Mouse (Mus musculus): ENCODE measurements around the gene Trmt61a. TPM values are rescaled to one million over a fixed set of nuclear protein-coding genes. Genes with fewer than 3 reads are reported as not detected.
A peak's percentile ranks its signal among the peaks of the same experiment; 100 is the strongest.

The Trmt61a gene
- polyA plus RNA-seq, 1 experiment from 2014 or later, result 8.5 TPM

GRCm38 (mm10) chr12:111691346-111691872 is 13.5 kb downstream of the Trmt61a start:
- Histone ChIP-seq H3K27me3 (ENCODE audit: control insufficient read depth, insufficient read depth, low read length) (no peaks in the 10 kb centered on the region), H3K36me3 (ENCODE audit: control insufficient read depth, insufficient read depth, low read length) (no peaks in the 10 kb centered on the region), H3K4me3 (ENCODE audit: low read depth, low read length) (no peak overlapping the region), H3K4me2 (replicated peaks; ENCODE audit: low read depth) (no peak overlapping the region), H3K27ac (replicated peaks) (peak overlapping the region; percentile 49; the same call in 1 of the 2 replicates), H3K9ac (ENCODE audit: low read length) (no peak overlapping the region), H3K9me3 (ENCODE audit: control insufficient read depth, low read length) (no peaks in the 10 kb centered on the region), H3K4me1 (replicated peaks; ENCODE audit: control insufficient read depth, insufficient read depth) (peaks cover 19% of the 10 kb centered on the region)
- ATAC-seq (ENCODE audit: low FRiP score, low TSS enrichment), result no peak
- DNase-seq (ENCODE audit: low spot score), result no peak
- WGBS, result 19% methylated on average over 5 of the region's 5 CpGs
- TF ChIP-seq CTCF (IDR thresholded peaks at IDR 0.05; ENCODE audit: low read depth) (no peak), EP300 (optimal IDR thresholded peaks at IDR 0.05) (no peak)

GRCm38 (mm10) chr12:111692899-111693298 is 15.0 kb downstream of the Trmt61a start:
- WGBS, result 95% methylated on average over 5 of the region's 5 CpGs
- no peak for TF ChIP-seq EP300 (optimal IDR thresholded peaks at IDR 0.05)
- TF ChIP-seq CTCF (IDR thresholded peaks at IDR 0.05; ENCODE audit: low read depth), result no peak
- Histone ChIP-seq H3K4me1 (replicated peaks; ENCODE audit: control insufficient read depth, insufficient read depth) (peaks cover 11% of the 10 kb centered on the region), H3K27ac (replicated peaks) (no peak overlapping the region), H3K36me3 (ENCODE audit: control insufficient read depth, insufficient read depth, low read length) (no peaks in the 10 kb centered on the region), H3K4me3 (ENCODE audit: low read depth, low read length) (no peak overlapping the region), H3K27me3 (ENCODE audit: control insufficient read depth, insufficient read depth, low read length) (no peaks in the 10 kb centered on the region), H3K4me2 (replicated peaks; ENCODE audit: low read depth) (no peak overlapping the region), H3K9ac (ENCODE audit: low read length) (no peak overlapping the region), H3K9me3 (ENCODE audit: control insufficient read depth, low read length) (no peaks in the 10 kb centered on the region)
- DNase-seq (ENCODE audit: low spot score) (no peak), ATAC-seq (ENCODE audit: low FRiP score, low TSS enrichment) (no peak)

DNA sequence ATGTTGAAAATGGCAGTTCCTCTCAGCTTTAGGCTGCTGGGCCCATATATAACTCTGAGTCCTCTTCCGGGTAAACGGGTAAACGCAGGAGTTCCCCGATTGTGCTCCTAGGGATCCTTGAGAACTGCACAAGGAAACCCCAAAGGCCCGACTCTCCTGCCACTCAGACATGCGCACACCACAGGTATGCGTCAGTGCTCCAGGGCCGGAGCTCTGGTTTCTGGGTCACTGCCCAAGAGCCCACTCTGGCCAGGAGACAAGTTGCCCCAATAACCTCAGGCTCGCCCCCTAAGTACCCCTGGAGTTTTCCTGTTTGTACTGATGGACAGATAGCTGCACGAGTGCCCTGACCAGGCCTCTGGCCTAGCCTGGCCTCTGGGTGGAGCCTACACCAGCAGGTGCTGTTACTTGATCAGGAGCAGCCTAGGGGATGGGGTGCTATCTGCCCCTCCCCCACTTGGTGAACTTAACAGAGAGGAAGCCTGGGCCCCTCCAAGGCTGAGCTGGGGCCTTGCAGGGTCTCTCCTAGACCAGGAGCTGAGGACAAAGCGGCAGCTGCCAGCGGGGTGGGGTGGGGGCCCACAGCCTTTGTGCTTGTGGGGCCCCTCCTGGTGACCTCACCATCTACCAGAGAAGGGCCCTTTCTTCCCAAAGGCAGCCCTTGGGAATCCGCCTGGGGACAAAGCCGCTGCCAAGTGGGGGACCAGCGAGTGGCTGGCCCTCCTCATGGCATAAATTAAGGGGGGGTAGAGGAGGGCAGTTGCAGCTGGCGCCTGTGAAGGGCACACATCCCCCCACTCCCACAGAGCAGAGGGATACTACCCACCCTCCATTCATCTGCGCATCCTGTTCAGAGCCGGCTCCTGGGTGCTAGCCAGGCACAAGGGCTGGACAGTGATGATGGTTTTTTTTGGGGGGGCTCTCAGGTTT is 15.7 kb downstream of the Trmt61a start:
- WGBS, result 54% methylated on average over 18 of the region's 18 CpGs
- no peak for TF ChIP-seq CTCF (IDR thresholded peaks at IDR 0.05; ENCODE audit: low read depth)
- TF ChIP-seq EP300 (optimal IDR thresholded peaks at IDR 0.05), result no peak
- H3K4me1 ChIP-seq (replicated peaks; ENCODE audit: control insufficient read depth, insufficient read depth), result peaks cover 7% of the 10 kb centered on the region
- no peak overlapping the region for H3K4me3 ChIP-seq (ENCODE audit: low read depth, low read length)
- peak overlapping the region; percentile 27; the same call in 1 of the 2 replicates for H3K9ac ChIP-seq (ENCODE audit: low read length)
- DNase-seq (ENCODE audit: low spot score) (no peak), ATAC-seq (ENCODE audit: low FRiP score, low TSS enrichment) (no peak)
- H3K27me3 ChIP-seq (ENCODE audit: control insufficient read depth, insufficient read depth, low read length), result no peaks in the 10 kb centered on the region
- peak overlapping the region; percentile 78 for H3K27ac ChIP-seq (replicated peaks)
- no peaks in the 10 kb centered on the region for H3K36me3 ChIP-seq (ENCODE audit: control insufficient read depth, insufficient read depth, low read length)
- 0 out of 2 replicates have a peak overlapping the region, but pooled peaks have one; percentile 5 for H3K4me2 ChIP-seq (replicated peaks; ENCODE audit: low read depth)
- H3K9me3 ChIP-seq (ENCODE audit: control insufficient read depth, low read length), result no peaks in the 10 kb centered on the region

GRCm38 (mm10) chr12:111694271-111694781 is 16.4 kb downstream of the Trmt61a start:
- DNase-seq (ENCODE audit: low spot score) (no peak), ATAC-seq (ENCODE audit: low FRiP score, low TSS enrichment) (no peak)
- TF ChIP-seq EP300 (optimal IDR thresholded peaks at IDR 0.05), result no peak
- TF ChIP-seq CTCF (IDR thresholded peaks at IDR 0.05; ENCODE audit: low read depth), result no peak
- peak overlapping the region; percentile 78 for H3K27ac ChIP-seq (replicated peaks)
- H3K4me2 ChIP-seq (replicated peaks; ENCODE audit: low read depth), result no peak overlapping the region; the same call in 1 of the 2 replicates
- 19% methylated on average over 12 of the region's 12 CpGs for WGBS
- H3K4me1 ChIP-seq (replicated peaks; ENCODE audit: control insufficient read depth, insufficient read depth), result peaks cover 7% of the 10 kb centered on the region
- H3K9ac ChIP-seq (ENCODE audit: low read length), result no peak overlapping the region
- H3K36me3 ChIP-seq (ENCODE audit: control insufficient read depth, insufficient read depth, low read length), result no peaks in the 10 kb centered on the region
- H3K4me3 ChIP-seq (ENCODE audit: low read depth, low read length), result no peak overlapping the region
- H3K27me3 ChIP-seq (ENCODE audit: control insufficient read depth, insufficient read depth, low read length), result no peaks in the 10 kb centered on the region
- H3K9me3 ChIP-seq (ENCODE audit: control insufficient read depth, low read length), result no peaks in the 10 kb centered on the region

DNA sequence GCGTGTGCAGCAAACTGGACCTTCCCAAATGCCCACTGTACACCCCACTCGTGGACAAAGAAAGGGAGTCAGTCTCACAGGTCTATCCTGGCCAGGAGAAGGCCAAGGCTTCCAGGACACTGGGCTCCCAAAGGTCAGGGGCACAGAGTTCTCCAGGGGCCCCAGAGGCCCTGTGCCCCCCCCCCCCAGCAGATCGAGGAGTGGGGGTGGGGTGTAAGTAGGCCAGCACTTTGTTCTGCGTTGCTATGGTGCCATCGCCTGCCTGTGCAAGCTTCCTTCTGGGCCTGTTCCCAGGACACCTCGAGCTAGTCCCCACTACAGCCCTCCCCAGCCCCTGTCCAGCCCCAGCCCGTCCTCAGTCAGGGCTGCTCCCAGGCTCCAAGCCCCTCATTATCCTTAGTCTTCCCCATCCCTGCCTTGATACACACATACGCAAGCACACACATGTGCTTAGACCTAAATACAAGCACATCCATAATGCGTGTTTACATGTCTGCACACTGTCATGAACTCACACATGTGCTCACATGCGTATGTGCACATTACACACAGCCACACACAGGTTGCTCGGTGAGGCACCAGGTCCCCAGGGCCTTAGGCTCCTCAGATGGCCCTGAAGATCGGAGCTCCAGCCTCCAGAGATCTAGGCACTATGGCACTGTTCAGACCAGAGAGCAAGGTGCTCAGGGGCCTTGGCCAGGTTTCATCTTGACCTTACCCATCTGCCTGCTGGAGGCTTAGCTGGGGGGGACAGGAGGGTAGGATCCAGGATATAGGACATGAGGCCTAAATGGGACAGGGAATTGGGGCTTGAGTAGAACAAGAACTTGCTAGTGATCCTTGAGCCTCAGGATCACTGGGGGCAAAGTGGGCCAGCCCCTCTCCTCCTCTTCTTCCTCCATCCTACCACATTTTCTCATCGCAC is 17.2 kb downstream of the Trmt61a start:
- Histone ChIP-seq H3K4me1 (replicated peaks; ENCODE audit: control insufficient read depth, insufficient read depth) (peaks cover 7% of the 10 kb centered on the region), H3K4me3 (ENCODE audit: low read depth, low read length) (no peak overlapping the region), H3K27me3 (ENCODE audit: control insufficient read depth, insufficient read depth, low read length) (no peaks in the 10 kb centered on the region), H3K27ac (replicated peaks) (peak overlapping the region; percentile 78; the same call in 1 of the 2 replicates), H3K9ac (ENCODE audit: low read length) (no peak overlapping the region), H3K4me2 (replicated peaks; ENCODE audit: low read depth) (no peak overlapping the region; the same call in 1 of the 2 replicates), H3K9me3 (ENCODE audit: control insufficient read depth, low read length) (no peaks in the 10 kb centered on the region), H3K36me3 (ENCODE audit: control insufficient read depth, insufficient read depth, low read length) (no peaks in the 10 kb centered on the region)
- TF ChIP-seq CTCF (IDR thresholded peaks at IDR 0.05; ENCODE audit: low read depth) (no peak), EP300 (optimal IDR thresholded peaks at IDR 0.05) (no peak)
- ATAC-seq (ENCODE audit: low FRiP score, low TSS enrichment) (no peak), DNase-seq (ENCODE audit: low spot score) (no peak)
- 56% methylated on average over 13 of the region's 13 CpGs for WGBS

Data from stomach, postnatal 0 days (tissue).